Mouse (Mus musculus): ENCODE measurements around the gene Rusc2.

Gene Rusc2

DNA sequence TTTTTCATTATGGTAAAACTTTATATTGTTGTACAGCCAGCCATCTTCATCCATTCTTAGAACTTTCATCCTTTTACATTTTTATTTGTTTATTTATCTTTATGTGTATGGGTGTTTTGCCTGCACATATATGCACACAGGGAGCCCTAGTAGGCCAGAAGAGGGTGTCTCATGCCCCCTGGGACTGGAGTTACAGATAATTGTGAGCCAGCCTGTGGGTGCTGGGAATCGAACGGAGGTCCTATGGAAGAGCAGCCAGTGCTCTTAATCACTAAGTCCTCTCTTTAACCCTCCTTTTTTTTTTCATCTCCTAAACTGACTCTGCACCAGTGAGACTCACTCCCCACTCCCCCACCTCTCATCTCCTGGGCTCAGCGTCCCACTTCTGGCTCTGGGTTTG, 2.8 kb downstream of the Rusc2 start:
- peak; percentile 12 for DNase-seq

GRCm38 (mm10) chr4:43386932-43387331, 5.2 kb downstream of the Rusc2 start:
- no peak for DNase-seq

DNA sequence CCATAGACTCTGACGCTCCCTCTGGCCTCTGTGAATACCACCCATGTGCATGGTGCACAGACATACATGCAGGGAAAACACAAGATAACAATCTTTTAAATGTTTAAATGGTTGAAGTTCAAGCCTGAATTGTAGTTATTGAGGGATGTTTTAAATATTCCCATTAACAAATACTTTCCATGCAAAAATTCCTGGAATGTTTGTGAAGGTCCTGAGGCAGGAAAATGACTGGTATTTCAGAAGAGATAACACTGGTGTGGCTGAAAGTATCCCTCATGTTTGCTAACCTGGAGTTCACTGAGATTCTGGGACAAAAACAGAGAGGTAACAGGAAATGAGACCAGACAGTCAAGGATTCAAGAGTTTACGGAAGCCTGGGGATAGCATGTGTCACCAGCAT, 7.6 kb downstream of the Rusc2 start:
- DNase-seq: no peak

GRCm38 (mm10) chr4:43389845-43390440, 8.2 kb downstream of the Rusc2 start:
- DNase-seq: no peak

- no peak for DNase-seq
These were observed 9.8 kb downstream of the Rusc2 start for GRCm38 (mm10) chr4:43391521-43392050.

DNA sequence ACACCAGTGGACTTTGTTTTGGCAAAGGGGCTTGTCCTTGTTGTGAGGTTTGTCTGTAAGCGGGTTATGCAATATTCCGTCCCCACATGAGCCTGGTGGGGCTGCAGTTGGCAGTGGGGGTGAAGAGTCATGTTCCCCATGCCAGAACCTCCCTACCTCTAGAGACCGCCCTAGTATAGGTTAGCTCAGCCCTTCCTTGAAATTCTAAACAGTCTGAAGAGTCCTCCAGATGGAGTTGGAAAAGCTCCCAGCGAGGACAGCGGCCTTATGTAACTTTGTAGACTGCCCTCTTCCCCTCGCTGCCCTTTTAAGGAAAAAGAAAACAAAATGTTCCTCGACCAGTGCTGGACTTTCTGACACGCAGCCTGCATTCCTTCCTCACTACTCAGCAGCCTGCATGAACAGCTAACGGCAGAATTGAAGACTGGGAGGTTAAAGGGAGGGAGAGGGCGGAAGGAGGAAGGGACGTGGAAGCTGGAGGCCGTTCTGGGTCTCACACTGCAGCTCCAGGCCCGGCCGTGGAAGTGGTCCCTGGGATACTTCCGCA, 12.6 kb downstream of the Rusc2 start:
- DNase-seq: peak; percentile 79

- DNase-seq: no peak
These were observed 13.4 kb downstream of the Rusc2 start for GRCm38 (mm10) chr4:43395147-43395546.

GRCm38 (mm10) chr4:43395836-43396235, 14.1 kb downstream of the Rusc2 start:
- DNase-seq: no peak

DNA sequence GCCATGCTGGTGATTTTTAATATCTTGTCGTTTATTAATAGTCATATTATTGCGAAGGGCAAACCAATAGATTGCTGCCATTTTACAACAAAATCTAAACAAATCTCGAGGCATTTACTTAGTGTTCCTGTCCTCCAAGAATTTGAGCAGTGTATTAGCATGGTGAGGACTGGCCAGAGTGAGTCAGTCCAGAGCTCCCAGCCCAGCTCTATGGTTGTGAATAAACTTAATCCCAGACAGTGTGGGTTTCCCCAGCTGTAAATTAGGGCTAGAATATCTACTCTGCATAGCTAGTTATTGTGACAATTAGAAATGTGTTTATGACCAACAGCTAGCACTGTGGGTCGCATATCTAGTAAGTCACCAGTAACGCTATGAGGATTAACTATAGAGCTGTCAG, 14.6 kb downstream of the Rusc2 start:
- DNase-seq: no peak

DNA sequence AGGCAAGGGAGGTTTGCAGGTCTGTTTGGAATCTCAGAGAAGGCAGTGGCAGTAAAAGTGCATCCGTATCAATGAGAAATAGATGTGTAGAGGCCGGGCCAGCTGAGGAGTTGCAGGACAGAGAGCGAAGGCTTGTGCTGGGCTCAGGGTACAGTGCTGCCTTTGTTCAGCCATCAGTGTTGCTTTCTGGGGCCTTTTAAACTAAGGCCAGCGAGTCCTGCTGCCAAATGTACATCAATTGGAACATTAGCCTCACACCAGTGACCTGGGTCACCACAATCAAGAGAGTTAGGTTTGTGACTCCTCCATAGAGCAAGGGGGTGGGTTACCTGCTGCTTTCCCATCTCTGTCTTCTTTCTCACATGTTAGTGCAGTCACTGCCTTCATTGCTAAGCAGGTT, 16.2 kb downstream of the Rusc2 start:
- no peak for DNase-seq

GRCm38 (mm10) chr4:43398829-43399331, 17.1 kb downstream of the Rusc2 start:
- DNase-seq: no peak

DNA sequence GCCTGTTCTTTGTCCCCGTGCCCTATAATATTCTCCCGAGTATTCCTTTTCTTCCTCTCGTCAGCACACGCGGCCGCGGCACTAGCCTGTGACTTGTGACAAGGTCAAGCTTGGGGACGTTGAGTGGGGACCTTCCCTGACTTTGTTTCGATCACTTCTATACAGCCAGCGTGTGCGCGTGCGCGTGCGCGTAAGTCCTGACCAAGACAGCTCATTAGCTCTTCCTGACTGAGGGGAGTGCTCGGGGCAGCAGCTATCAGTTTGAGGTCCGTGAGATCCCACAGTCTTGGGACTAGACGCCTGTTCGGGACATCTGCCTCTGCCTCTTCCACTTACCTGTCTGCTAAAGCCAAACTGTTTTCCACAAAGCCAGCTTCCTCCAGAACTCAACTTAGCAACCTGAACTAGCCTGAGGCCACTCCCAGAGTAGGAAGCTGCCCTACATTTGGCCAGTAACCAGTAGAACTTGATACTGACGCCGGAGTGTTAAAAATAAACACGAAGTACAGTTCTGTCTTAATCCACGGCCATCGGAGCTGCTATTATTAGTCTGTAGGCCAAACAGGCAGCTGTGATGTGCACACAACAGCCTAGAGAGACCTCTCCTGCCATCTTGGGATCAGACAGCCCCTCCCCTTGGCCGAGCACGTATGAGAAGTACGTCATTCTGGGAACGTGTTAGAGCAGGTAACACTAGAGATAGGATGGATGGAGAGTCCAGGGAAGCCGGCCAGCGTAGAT, 17.8 kb downstream of the Rusc2 start:
- no peak for DNase-seq

DNA sequence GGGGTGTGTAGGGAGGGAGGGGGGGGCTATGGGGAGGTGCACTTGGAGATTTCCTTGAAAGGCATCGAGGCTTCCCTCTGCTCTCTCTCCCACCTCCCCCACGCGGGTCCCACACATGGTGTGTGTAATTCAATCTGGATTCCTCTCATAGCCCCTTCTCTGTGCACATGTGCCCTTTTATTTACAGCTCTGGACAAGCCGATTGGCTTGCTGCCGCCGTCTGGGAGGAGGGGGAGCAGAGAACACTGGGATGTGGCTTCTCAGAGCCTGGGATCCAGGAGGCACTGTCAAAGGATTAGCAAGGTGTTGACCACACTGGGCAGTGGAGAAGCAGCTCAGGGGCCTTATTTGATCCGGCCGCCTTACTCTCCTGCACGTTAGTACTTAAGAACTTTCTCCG, 19.2 kb downstream of the Rusc2 start:
- DNase-seq: no peak

- no peak for DNase-seq
These were observed 19.7 kb downstream of the Rusc2 start for GRCm38 (mm10) chr4:43401486-43401885.

- DNase-seq: no peak
These were observed 20.4 kb downstream of the Rusc2 start for GRCm38 (mm10) chr4:43402212-43402611.

DNA sequence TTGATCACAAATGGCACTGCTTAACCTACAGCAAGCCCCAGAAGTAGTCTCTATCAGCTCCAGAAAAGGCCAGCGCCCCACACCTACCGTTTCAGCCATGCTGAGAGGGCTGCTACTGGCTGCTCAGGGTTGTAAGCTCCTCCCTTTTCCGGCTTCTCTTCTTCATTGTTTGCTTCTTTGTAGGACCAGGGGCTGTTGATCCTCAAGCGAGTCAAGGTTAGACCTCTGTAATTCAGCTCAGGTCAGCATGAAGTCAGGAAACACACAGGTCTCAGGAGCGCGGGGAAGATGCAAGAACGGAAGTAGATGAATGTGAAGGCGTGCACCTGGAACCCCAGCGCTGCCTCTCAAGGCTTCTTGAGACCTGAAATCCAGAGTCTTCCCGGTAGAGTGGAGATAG, 22.9 kb downstream of the Rusc2 start:
- no peak for DNase-seq

- peak; percentile 60 for DNase-seq
These were observed 24.6 kb downstream of the Rusc2 start for GRCm38 (mm10) chr4:43406162-43406971.

DNA sequence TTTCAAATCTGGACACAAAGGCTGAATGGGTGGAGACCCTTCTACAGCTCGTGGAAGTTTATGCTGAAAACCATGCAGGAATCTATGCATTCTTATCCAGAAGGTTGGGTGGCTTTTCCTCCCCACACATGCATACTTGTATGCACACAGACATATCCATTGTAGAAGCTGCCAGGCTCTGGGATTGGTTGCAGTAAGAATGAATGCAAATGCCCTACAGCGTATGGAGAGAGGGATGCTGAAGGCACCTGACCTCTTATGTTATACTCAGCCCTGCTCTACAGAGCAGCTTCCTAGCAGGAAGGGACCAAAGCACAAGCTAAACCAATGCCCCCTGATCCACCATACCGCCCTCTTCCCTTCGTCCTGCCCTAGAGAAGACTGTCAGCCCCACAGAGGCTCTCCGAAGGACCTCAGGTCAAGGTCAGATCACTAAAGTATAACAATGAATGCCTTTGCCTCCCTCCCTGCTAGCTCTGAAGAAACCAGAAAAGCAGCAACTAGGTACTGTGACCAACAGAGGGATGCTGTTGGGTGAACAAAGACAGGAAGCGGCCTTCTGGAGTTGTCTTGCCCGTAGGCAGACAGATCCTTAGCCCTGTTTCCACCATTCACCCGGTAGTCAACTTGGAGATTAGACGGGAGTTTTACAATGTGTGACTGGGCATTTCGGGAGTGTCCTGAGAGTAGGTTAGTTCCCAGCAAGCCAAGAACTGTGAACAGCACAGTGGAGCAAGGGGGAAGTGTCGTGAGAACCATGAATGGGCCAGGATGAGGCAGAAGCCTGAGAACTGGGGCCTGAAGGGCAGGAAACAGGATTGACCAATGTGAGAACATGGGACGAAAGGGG, 25.5 kb downstream of the Rusc2 start:
- DNase-seq: no peak

- DNase-seq: no peak
These were observed 33.0 kb downstream of the Rusc2 start for GRCm38 (mm10) chr4:43414761-43415160.

DNA sequence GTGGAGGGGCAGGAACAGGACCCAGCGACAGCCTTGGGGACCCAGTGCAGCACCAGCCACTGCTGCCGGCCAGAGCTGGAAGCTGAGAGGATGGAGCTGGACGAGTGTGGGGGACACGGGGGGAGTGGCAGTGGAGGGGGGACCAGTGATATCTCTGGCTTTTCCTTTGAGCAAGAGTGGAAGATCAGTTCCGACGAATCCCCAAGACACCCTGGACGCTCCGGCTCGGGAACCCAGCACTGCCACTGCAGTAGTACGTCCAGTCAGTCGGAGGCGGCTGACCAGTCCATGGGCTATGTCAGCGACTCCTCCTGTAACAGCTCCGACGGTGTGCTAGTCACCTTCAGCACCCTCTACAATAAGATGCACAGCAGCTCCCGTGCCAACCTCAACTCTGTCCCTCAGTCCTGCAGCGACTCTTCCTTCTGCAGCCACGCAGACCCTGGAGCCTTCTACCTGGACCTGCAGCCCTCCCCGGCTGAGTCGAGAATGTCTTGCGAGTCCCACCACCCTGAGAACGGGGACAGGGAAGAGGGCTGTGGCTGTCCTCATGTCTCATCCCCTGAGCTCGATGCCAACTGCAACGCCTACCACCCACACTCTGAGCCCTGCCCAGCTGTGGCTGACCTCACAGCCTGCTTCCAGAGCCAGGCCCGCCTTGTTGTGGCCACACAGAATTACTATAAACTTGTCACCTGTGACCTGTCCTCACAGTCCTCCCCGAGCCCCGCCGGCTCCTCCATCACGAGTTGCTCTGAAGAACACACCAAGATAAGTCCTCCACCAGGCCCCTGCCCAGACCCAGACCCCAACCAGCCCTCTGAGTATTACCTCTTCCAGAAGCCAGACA, 33.7 kb downstream of the Rusc2 start:
- DNase-seq: no peak

DNA sequence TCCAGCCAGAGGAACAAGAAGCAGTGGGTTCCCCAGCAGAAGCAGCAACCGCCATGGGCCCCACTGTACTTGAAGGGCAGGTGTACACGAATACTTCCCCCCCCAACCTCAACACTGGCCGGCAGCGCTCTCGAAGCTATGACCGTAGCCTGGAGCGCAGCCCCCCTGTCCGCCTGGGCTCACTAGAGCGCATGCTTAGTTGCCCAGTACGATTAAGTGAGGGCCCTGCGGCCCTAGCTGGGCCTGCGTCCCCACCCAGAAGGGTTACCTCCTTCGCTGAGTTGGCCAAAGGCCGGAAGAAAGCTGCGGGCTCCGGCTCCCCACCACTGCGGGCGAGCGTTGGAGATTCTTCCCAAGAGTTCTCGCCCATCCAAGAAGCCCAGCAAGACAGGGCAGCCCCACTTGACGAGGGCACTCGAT, 34.3 kb downstream of the Rusc2 start:
- no peak for DNase-seq

All from cerebellum, adult 9-10 months (tissue).